Mouse (Mus musculus): ENCODE measurements around the gene Agap1.

The Agap1 gene

GRCm38 (mm10) chr1:89933028-89933427, 478.4 kb downstream of the Agap1 start:
- no peak for DNase-seq (ENCODE audit: low spot score in 2 of 2)

- no peak for DNase-seq (ENCODE audit: low spot score in 2 of 2)
These were observed 479.2 kb downstream of the Agap1 start for GRCm38 (mm10) chr1:89933786-89934185.

GRCm38 (mm10) chr1:89934316-89935260, 480.0 kb downstream of the Agap1 start:
- DNase-seq (ENCODE audit: low spot score in 2 of 2) = no peak

GRCm38 (mm10) chr1:89935493-89936348, 481.1 kb downstream of the Agap1 start:
- DNase-seq (ENCODE audit: low spot score in 2 of 2) = no peak

- no peak for DNase-seq (ENCODE audit: low spot score in 2 of 2)
These were observed 484.4 kb downstream of the Agap1 start for GRCm38 (mm10) chr1:89938884-89939595.

GRCm38 (mm10) chr1:89939596-89939960, 485.0 kb downstream of the Agap1 start:
- no peak for DNase-seq (ENCODE audit: low spot score in 2 of 2)

GRCm38 (mm10) chr1:89939981-89940726, 485.5 kb downstream of the Agap1 start:
- DNase-seq (ENCODE audit: low spot score in 2 of 2) = peak; percentile 72 to 89

- no peak for DNase-seq (ENCODE audit: low spot score in 2 of 2)
These were observed 486.4 kb downstream of the Agap1 start for GRCm38 (mm10) chr1:89940961-89941524.

- DNase-seq (ENCODE audit: low spot score in 2 of 2) = no peak
These were observed 487.2 kb downstream of the Agap1 start for GRCm38 (mm10) chr1:89941701-89942381.

GRCm38 (mm10) chr1:89942395-89942976, 487.9 kb downstream of the Agap1 start:
- DNase-seq (ENCODE audit: low spot score in 2 of 2) = no peak

- peak; percentile 52 to 82 for DNase-seq (ENCODE audit: low spot score in 2 of 2)
These were observed 488.6 kb downstream of the Agap1 start for GRCm38 (mm10) chr1:89943202-89943601.
